Mouse (Mus musculus) gastrocnemius, adult 2 months (tissue): ENCODE measurements around the gene Abcc4. TPM values are rescaled to one million over a fixed set of nuclear protein-coding genes. Genes with fewer than 3 reads are reported as not detected.
A peak's percentile ranks its signal among the peaks of the same experiment; 100 is the strongest.
"Not testable (repeated sequence)": the region's sequence is repeated elsewhere in the genome, so short reads cannot be mapped to it uniquely, and the experiment has no call there.

Experiments
- DNase-seq: peaks from one replicate; pipeline ENCODE4 v3.0.0; 2022
- H3K27ac ChIP-seq: fragments of 200-600 bp; 2 replicates; pipeline ENCODE4 v1.8.1; 2022; ENCODE audit warnings: mild to moderate bottlenecking
- H3K4me3 ChIP-seq: fragments of 200-600 bp; 2 replicates; pipeline ENCODE4 v1.8.1; 2022; ENCODE audit warnings: mild to moderate bottlenecking, moderate library complexity
- CTCF ChIP-seq: fragments of 200-600 bp; IDR thresholded peaks from 2 replicates; pipeline ENCODE4 v1.8.1; 2022; ENCODE audit warnings: antibody characterized with exemption, mild to moderate bottlenecking, moderate library complexity
- intact Hi-C: fragments of 180-260 bp; cut with DNase I; formaldehyde crosslinking; loops from one replicate; pipeline ENCODE4 v1.15.1; 2025
- total RNA-seq, 2 experiments: library from RNA; stranded (reverse); gene quantifications; 2 replicates each; pipeline ENCODE4 v1.2.3; 2021

Gene Abcc4
- total RNA-seq, 2 experiments from 2014 or later, result 10.1 to 12.2 TPM

DNA sequence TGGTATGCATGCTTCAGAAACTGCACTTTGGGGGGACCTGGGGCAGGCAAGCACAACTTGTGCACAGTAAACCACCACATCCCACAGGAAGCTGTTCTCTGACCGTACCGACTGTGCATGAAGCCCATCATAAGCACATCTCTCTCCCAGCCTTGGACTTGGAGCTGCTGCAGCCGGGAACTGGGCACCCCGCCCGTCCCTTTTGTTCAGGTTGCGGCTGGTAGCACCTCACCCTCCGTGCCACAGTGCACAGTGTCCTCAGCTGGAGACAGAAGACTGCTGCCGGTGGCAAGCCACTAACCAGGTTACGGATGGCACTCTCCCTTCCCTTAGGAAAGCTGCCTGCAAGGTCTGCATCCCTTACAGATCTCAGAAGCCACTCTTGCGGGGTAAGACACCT is 15.7 kb downstream of the Abcc4 start:
- H3K4me3 ChIP-seq, result no peak overlapping the region
- intact Hi-C loops, result no loop called here
- TF ChIP-seq CTCF, result no peak
- DNase-seq, result peak; percentile 42
- peak overlapping the region; percentile 75 for H3K27ac ChIP-seq

DNA sequence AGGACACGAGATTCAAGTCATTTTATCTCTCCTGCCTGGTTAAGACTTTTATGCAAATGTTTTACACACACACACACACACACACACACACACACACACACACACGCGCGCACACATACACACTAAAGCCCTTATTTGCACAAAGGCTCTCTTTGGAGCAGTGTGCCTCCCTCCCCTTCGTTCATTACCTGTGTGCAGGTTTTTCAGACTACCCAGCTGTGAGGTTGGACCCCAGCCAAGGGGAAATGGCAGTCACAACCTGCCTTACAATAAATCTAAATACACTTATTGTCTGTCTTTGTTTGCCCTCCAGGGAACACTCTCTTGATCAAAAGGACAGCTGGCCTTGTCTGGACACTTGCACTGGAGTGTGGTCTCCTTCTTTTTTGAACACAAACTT is 17.4 kb downstream of the Abcc4 start:
- H3K4me3 ChIP-seq, result no peak overlapping the region
- intact Hi-C loops, result no loop called here
- no peak for TF ChIP-seq CTCF
- no peak overlapping the region for H3K27ac ChIP-seq
- no peak for DNase-seq

DNA sequence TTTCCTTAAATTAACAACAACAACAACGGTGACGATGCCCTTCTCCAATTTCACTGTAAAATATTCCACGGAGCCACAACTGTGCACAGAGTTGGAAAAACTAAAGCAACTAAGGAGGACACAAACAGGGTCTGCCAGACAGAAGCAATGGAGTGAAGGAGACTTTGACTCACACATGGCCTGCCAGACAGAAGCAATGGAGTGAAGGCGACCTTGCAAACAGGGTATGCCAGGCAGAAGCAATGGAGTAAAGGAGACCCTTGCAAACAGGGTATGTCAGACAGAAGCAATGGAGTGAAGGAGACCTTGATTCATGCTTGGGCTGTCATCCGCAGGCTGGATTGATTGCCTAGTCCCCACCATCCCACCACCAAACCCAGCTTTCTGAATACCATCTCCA is 19.2 kb downstream of the Abcc4 start:
- no peak for DNase-seq
- no peak for TF ChIP-seq CTCF
- intact Hi-C loops, result no loop called here
- H3K27ac ChIP-seq, result no peak overlapping the region
- H3K4me3 ChIP-seq, result no peak overlapping the region

- no peak for TF ChIP-seq CTCF
- intact Hi-C loops, result no loop called here
- no peak overlapping the region for H3K27ac ChIP-seq
- DNase-seq, result no peak
- H3K4me3 ChIP-seq, result no peak overlapping the region
Measured at GRCm38 (mm10) chr14:118685572-118685971, 20.4 kb downstream of the Abcc4 start.

DNA sequence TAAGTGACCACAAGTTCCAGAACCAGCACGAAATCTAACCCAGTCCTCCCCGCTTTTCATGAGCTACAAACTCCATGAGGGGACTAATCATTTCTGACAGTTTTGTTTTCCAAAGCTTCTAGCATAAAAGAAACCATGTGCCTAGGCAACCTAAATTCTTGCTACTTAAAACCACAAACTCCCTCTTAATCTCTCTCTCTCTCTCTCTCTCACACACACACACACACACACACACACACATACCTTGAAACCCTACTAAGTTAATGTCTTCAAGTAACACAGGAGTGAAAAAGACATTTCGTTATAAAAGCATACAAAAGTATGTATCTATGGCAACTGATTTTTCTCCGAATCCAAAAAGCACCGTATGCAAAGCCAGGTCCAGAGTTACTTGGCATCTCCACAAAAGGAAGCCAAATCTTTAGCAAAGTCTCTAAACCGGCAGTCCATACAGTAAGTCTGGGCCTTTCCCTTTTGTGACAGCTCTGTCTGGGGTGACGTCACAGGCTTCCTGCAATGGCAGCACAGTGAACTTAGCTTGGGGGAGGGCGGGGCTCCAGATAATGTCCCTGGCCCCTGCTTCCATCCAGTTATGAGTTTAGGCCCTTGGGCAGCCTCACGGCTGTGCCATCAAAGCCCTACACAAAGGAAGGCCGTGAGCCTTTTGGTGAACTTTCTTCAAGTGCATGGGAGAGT is 23.5 kb downstream of the Abcc4 start:
- DNase-seq, result no peak
- no peak for TF ChIP-seq CTCF
- no peak overlapping the region for H3K4me3 ChIP-seq
- H3K27ac ChIP-seq, result peak overlapping the region; percentile 1; the same call in 1 of the 2 replicates
- intact Hi-C loops, result no loop called here

DNA sequence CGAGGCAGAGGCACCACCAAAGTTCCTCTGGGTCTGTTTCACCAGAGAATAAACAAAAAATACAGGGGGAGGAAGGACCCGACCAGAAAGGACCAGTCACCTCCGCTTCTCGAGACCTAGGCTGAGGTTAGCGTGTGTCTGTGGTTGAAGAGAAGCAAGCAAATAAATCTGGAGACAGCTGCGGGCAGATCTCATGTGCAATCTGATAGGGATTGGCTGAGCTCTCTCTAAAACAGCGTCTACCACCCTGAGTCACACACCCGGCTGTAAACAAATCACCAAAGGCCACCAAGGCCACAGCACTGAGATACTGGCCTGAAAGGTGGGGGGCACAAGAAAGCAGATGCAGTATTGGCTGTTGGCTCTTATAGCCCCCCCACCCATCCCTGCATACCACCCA is 24.9 kb downstream of the Abcc4 start:
- H3K4me3 ChIP-seq, result peak overlapping the region; percentile 66
- peak overlapping the region; percentile 90 for H3K27ac ChIP-seq
- TF ChIP-seq CTCF, result no peak
- intact Hi-C loops, result no loop called here
- peak; percentile 70 for DNase-seq

GRCm38 (mm10) chr14:118678279-118678985 is 27.6 kb downstream of the Abcc4 start:
- peak; percentile 7 for DNase-seq
- no peak overlapping the region for H3K4me3 ChIP-seq
- H3K27ac ChIP-seq, result no peak overlapping the region
- intact Hi-C loops, result loop anchor here (5.0 kb wide), 1 partner anchor 41 kb away; no protein-coding TSS in a partner anchor
- no peak for TF ChIP-seq CTCF

DNA sequence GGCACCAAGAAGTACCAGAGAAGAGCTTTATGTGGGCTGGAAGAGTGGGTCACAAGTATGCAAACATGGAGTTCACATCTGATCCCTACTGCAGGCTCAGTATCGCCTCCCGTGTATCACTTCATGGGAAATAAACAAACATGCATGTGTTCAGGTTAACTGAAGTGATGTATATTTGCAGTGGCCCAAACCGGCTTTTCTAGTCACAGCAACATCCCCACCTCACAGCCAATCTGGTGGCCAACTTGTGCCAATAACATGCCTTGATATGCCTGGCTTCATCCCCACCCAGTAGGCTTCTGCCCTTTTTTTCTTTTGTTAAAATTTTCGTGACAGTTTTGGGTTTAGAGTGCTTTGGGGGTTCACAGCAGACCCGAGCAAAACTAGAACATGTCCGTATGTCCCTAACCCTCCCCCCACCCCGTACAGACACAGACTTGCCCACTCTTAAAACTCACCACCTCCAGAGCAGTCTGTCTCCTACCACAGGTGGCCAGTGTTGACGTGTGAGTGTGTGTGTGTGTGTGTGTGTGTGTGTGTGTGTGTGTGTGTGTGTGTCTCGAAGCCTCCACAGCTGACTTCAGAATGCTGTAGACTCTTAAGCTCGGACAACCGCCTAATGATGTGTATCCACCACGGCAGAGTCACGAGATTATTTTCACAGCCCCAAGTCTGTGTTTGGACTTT is 29.6 kb downstream of the Abcc4 start:
- no peak for TF ChIP-seq CTCF
- intact Hi-C loops, result loop anchor here (5.0 kb wide), 1 partner anchor 39 kb away; no protein-coding TSS in a partner anchor
- Histone ChIP-seq H3K27ac (no peak overlapping the region), H3K4me3 (no peak overlapping the region)
- no peak for DNase-seq

GRCm38 (mm10) chr14:118674705-118675139 is 31.3 kb downstream of the Abcc4 start:
- intact Hi-C loops, result loop anchor here (5.0 kb wide), 1 partner anchor 37 kb away; no protein-coding TSS in a partner anchor

DNA sequence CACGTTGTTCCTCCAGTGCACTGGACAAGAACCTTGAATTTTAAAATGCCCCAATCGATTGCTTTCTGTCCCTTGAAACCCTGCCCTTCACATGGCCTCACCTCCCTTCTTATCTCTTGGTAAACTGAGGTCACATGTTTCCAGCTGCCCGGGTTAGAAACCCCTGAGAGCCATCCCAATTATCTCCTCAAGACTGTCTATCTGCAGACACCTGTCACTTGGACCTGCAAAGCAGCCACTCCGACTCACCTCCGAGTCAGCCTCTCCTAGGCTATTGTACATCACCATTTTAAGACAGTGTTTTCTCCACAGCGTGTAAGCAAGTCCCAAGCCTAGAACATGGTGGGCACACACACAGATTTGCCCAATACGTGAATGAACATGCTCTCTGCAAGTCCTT is 31.8 kb downstream of the Abcc4 start:
- no peak for DNase-seq
- intact Hi-C loops, result no loop called here
- no peak overlapping the region for H3K4me3 ChIP-seq
- TF ChIP-seq CTCF, result no peak
- H3K27ac ChIP-seq, result peak overlapping the region; percentile 53

More at GRCm38 (mm10) chr14:118674705-118675139, 31.3 kb downstream of the Abcc4 start:
- peak; percentile 71 for DNase-seq
- Histone ChIP-seq H3K4me3 (no peak overlapping the region), H3K27ac (peak overlapping the region; percentile 53)
- no peak for TF ChIP-seq CTCF

- Histone ChIP-seq H3K27ac (no peak overlapping the region), H3K4me3 (no peak overlapping the region)
- intact Hi-C loops, result no loop called here
- peak; percentile 27 for DNase-seq
- no peak for TF ChIP-seq CTCF
Measured at GRCm38 (mm10) chr14:118673501-118673900, 32.5 kb downstream of the Abcc4 start.

DNA sequence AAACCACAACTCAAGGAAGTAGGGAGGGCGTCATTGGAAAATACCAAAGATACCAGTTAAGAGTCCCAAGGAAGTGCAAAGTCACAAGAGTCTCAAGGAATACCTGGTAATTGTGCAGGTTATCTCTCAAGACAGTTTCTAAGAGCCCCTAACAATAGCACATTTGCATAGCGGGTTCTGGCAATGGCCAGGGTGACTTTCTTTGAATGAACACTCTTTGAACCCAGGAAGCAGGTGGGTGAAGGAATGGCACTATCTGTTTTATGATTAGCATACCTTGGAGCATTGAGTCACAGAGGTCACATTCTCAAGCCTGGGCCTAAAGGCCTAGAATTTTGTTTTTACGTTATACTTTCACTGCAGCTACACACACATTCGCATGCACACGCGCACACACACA is 33.1 kb downstream of the Abcc4 start:
- intact Hi-C loops, H3K27ac ChIP-seq, H3K4me3 ChIP-seq: not testable (repeated sequence)
- peak; percentile 1 for DNase-seq

DNA sequence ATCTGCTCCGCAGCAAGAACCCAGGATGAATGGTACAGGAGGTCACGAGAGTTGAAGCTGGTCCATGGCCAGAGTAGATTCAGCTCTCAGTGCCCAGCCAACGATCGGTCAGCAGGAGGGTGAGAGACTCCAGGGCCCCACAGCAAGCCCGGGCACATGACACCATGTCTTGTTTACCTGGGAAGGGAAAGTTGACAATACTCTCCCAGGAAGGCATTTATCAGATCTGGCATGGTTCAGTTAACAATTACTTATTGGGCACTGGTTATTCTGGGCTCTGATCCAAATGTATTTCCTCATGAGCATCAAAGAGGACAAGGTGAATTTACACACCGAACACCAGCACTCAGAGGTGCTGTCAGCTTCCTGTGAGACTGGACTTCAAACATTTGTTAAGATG is 38.5 kb downstream of the Abcc4 start:
- intact Hi-C loops, result no loop called here
- DNase-seq, result no peak
- no peak for TF ChIP-seq CTCF
- H3K27ac ChIP-seq, result no peak overlapping the region
- no peak overlapping the region for H3K4me3 ChIP-seq
